Mouse (Mus musculus) hindbrain, embryonic 15.5 days (tissue): ENCODE measurements around the gene Ttc28. TPM values are rescaled to one million over a fixed set of nuclear protein-coding genes. Genes with fewer than 3 reads are reported as not detected.
A peak's percentile ranks its signal among the peaks of the same experiment; 100 is the strongest.

Source experiments
- ATAC-seq: fragments of 200-750 bp; cut with Nextera tagmentation; 2 replicates; pipeline ENCODE4 v1.8.0; 2017; ENCODE audit warnings: low read depth, moderate number of reproducible peaks, moderate TSS enrichment; ENCODE audit not compliant: low FRiP score
- H3K27ac ChIP-seq: fragments of 300-500 bp; sonication (generic); replicated peaks from 2 replicates; pipeline ENCODE4 v1.5.1; 2015; ENCODE audit warnings: mild to moderate bottlenecking, inconsistent platforms
- H3K27me3 ChIP-seq: fragments of 300-500 bp; sonication (generic); 2 replicates; pipeline ENCODE4 v1.6.1; 2015; ENCODE audit warnings: control low read depth, inconsistent platforms
- H3K36me3 ChIP-seq: fragments of 300-500 bp; sonication (generic); 2 replicates; pipeline ENCODE4 v1.6.1; 2015; ENCODE audit warnings: control low read depth, inconsistent platforms
- H3K4me1 ChIP-seq: fragments of 300-500 bp; sonication (generic); replicated peaks from 2 replicates; pipeline ENCODE4 v1.6.1; 2015; ENCODE audit warnings: control low read depth, inconsistent platforms
- H3K4me2 ChIP-seq: fragments of 300-500 bp; sonication (generic); 2 replicates; pipeline ENCODE4 v1.6.1; 2015; ENCODE audit warnings: moderate library complexity, mild to moderate bottlenecking, inconsistent platforms
- H3K4me3 ChIP-seq: fragments of 300-500 bp; sonication (generic); 2 replicates; pipeline ENCODE4 v1.5.1; 2015; ENCODE audit warnings: mild to moderate bottlenecking, inconsistent platforms
- H3K9ac ChIP-seq: fragments of 300-500 bp; sonication (generic); 2 replicates; pipeline ENCODE4 v1.6.1; 2015; ENCODE audit warnings: inconsistent platforms
- H3K9me3 ChIP-seq: fragments of 300-500 bp; sonication (generic); 2 replicates; pipeline ENCODE4 v1.6.1; 2016; ENCODE audit warnings: control low read depth, inconsistent platforms
- WGBS: fragments of 180-500 bp; shearing (Covaris S2); methylation state at CpG from one replicate; pipeline ENCODE4 v1.1.7; 2015; 5-methylcytosine and 5-hydroxymethylcytosine counted together
- polyA plus RNA-seq: library from polyadenylated mRNA; unstranded; fragments of >200 nt; fragmentation: Nextera tagmentation; extraction: Ambion mirVana; gene quantifications from 2 replicates; pipeline ENCODE4 v1.2.1, GENCODE M21; 2015

Gene Ttc28
- polyA plus RNA-seq, 1 experiment from 2014 or later, result 20.5 TPM

- H3K36me3 ChIP-seq, result no peaks in the 10 kb centered on the region
- no peak overlapping the region for H3K4me2 ChIP-seq
- ATAC-seq, result no peak
- H3K4me3 ChIP-seq, result no peak overlapping the region
- no peaks in the 10 kb centered on the region for H3K27me3 ChIP-seq
- H3K27ac ChIP-seq, result no peak overlapping the region
- no peak overlapping the region for H3K9ac ChIP-seq
- WGBS, result 79% methylated on average over 1 of the region's 1 CpGs
- no peaks in the 10 kb centered on the region for H3K4me1 ChIP-seq
- no peaks in the 10 kb centered on the region for H3K9me3 ChIP-seq
Observed at GRCm38 (mm10) chr5:110968566-110968965, 89.0 kb downstream of the Ttc28 start.

DNA sequence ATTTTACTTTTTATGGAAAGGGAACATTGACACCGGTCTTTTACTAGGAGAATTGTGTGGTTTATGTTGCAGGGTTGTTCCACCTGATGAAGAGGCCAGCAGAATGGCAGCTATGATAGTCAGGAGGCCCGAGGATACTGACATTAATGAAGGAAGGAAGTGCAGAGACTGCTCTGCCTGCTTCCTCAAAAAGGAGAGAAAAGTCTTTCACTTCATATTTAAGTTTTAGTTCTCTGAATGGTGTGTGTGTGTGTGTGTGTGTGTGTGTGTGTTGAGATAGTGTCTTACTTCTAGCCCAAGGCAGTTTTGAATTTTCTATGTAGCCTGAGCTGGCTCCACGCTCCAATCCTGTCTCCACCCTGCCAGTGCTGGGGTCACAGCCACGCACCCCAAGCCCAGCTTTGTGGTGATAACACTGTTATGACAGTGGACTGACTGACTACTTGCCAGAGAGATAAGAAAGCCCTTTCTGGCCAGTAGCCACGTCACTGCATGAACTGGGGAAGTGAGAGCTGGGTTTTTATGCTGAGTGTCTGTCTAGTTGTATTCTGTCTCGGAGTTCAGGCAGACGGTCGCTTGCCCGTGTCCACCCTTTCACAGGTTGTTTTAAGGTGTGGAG lies 90.7 kb downstream of the Ttc28 start:
- H3K27me3 ChIP-seq, result no peaks in the 10 kb centered on the region

DNA sequence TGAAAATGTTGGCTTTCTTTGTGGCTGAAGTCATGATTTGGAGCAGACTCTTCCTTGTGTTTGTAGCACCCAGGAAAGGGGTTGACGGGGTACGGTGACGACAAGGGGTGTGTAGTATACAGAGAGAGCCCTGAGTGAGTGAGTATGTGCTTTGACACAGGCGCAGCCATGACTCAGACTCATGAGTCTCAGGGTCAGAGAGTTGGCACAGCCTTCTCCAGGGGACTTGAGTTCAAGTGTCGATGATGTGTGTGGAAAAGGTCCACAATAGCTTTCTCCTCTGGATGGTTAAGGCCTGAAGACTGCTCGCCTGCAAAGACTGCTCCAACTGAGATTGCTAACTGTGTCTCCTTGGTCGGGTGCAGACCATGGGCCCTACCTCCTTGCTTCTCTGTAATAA lies 97.1 kb downstream of the Ttc28 start:
- Histone ChIP-seq H3K36me3 (peaks cover 5% of the 10 kb centered on the region; the same call in 1 of the 2 replicates), H3K4me1 (peaks cover 17% of the 10 kb centered on the region), H3K27me3 (no peaks in the 10 kb centered on the region), H3K27ac (no peak overlapping the region), H3K4me3 (no peak overlapping the region), H3K9ac (no peak overlapping the region), H3K4me2 (no peak overlapping the region), H3K9me3 (no peaks in the 10 kb centered on the region)
- WGBS, result 94% methylated on average over 7 of the region's 7 CpGs
- ATAC-seq, result no peak

More for the DNA sequence above, 90.7 kb downstream of the Ttc28 start:
- Histone ChIP-seq H3K4me3 (no peak overlapping the region), H3K9ac (no peak overlapping the region), H3K9me3 (no peaks in the 10 kb centered on the region), H3K4me2 (no peak overlapping the region), H3K4me1 (no peaks in the 10 kb centered on the region), H3K27ac (no peak overlapping the region), H3K36me3 (peaks cover 5% of the 10 kb centered on the region; the same call in 1 of the 2 replicates)
- WGBS, result 83% methylated on average over 9 of the region's 9 CpGs
- ATAC-seq, result no peak

GRCm38 (mm10) chr5:110977796-110978195 lies 98.2 kb downstream of the Ttc28 start:
- H3K9me3 ChIP-seq, result no peaks in the 10 kb centered on the region
- WGBS, result 85% methylated on average over 4 of the region's 4 CpGs
- H3K4me1 ChIP-seq, result peaks cover 27% of the 10 kb centered on the region
- no peak overlapping the region for H3K4me3 ChIP-seq
- no peak overlapping the region for H3K4me2 ChIP-seq
- H3K27ac ChIP-seq, result no peak overlapping the region
- peaks cover 5% of the 10 kb centered on the region; the same call in 1 of the 2 replicates for H3K36me3 ChIP-seq
- H3K27me3 ChIP-seq, result no peaks in the 10 kb centered on the region
- H3K9ac ChIP-seq, result no peak overlapping the region
- ATAC-seq, result no peak

DNA sequence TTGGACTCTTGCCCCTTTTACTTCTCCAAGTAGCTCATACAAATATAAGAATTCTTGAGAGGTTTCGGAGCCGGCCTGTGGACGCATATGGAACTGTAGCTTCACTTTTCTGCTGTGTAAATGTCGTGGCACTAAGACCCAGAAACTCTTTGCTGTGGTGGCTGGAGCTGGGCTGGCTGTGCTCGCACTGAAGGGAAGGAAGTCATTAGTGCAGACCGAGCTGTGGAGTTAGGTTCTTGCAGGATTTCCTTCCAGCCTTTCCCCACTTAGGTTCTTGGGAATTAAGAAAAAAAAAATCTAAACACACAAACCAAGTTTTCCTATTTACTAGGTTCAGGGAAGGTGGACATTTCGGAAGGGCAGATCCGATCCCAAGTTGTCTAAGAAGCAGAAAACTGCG lies 98.9 kb downstream of the Ttc28 start:
- 2% methylated on average over 9 of the region's 9 CpGs for WGBS
- Histone ChIP-seq H3K4me2 (peak overlapping the region; percentile 78), H3K9me3 (no peaks in the 10 kb centered on the region), H3K4me1 (peaks cover 33% of the 10 kb centered on the region), H3K9ac (peak overlapping the region; percentile 67), H3K27ac (peak overlapping the region; percentile 90), H3K4me3 (peak overlapping the region; percentile 77), H3K27me3 (no peaks in the 10 kb centered on the region), H3K36me3 (peaks cover 5% of the 10 kb centered on the region; the same call in 1 of the 2 replicates)
- peak; percentile 87 for ATAC-seq

DNA sequence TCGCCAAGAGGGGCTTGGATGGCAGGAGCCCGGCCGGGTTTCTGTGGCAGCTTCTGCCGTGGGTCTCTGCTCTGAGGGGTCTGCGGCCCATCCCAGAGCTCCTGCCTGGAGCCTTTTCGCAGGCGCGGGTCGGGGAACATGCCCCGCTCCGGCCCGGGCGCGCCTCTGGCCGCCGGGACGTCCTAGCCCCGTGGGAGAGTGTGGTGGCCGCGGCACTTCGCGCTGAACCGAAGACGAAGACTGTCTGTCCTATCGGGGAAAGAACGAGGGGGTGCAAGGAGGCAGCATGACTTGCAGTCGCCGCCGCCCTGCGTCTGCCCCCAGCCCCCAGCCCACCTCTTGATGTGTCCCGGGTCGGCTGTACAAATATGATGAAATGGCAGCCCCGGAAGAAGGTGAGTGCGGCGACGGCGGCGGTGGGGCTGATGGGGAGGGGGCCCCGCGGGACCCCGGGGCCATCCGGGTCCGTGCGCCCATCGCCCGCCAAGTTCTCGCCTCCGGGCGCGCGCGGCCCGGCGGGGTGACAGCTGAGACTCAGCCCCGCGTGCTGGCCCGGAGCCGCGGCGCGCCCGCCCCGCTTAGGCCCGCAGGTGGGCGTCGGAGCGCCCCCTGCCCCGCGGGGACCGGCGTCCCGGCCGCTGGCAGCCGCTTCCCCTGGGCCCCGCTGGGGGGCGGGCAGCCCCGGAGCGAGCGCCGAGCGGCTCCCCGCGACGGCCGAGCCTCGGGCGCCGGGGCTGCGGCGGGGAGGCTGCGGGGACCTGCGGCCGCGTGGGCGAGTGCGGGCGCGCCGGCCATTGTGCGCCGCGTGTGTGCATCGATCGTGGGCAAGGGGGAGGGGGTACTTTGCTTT lies 99.6 kb downstream of the Ttc28 start:
- Histone ChIP-seq H3K4me2 (peak overlapping the region; percentile 78), H3K4me1 (peaks cover 41% of the 10 kb centered on the region), H3K27ac (peak overlapping the region; percentile 90), H3K4me3 (peak overlapping the region; percentile 77), H3K27me3 (no peaks in the 10 kb centered on the region), H3K9me3 (no peaks in the 10 kb centered on the region), H3K36me3 (peaks cover 5% of the 10 kb centered on the region; the same call in 1 of the 2 replicates), H3K9ac (peak overlapping the region; percentile 67)
- ATAC-seq, result peak; percentile 44; the same call in 1 of the 2 replicates
- WGBS, result under 1% methylated on average over 91 of the region's 104 CpGs

DNA sequence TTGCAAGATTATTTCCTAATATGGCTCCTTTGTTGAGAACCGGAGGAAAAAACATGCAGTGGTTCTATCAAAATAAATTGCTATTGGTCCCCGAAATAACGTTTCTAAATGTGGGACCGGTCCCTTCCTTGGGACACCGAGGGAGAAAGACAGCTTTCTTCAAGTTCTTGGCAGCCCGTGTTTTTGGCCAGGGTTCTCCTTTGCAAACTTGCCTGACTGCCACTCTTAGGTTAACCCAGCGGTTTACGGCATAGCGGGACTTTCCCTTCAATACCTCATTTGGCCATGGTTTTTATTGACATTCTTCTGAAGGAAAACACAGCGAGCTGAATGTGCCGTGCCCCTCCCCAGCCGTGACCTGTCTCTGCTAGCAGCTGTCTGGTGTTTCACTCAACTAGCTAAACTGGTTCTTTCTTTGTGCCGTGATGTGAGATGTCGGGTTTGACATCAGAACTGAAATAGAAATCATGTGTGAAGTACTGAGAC lies 100.3 kb downstream of the Ttc28 start:
- peak overlapping the region; percentile 90 for H3K27ac ChIP-seq
- peak overlapping the region; percentile 78 for H3K4me2 ChIP-seq
- no peaks in the 10 kb centered on the region for H3K36me3 ChIP-seq
- H3K27me3 ChIP-seq, result no peaks in the 10 kb centered on the region
- ATAC-seq, result no peak
- H3K4me3 ChIP-seq, result peak overlapping the region; percentile 77
- peak overlapping the region; percentile 67 for H3K9ac ChIP-seq
- WGBS, result under 1% methylated on average over 14 of the region's 14 CpGs
- no peaks in the 10 kb centered on the region for H3K9me3 ChIP-seq
- peaks cover 45% of the 10 kb centered on the region for H3K4me1 ChIP-seq

GRCm38 (mm10) chr5:110980576-110980975 lies 101.0 kb downstream of the Ttc28 start:
- Histone ChIP-seq H3K4me1 (peaks cover 45% of the 10 kb centered on the region), H3K4me2 (peak overlapping the region; percentile 78), H3K36me3 (no peaks in the 10 kb centered on the region), H3K27ac (peak overlapping the region; percentile 90), H3K9me3 (no peaks in the 10 kb centered on the region), H3K27me3 (no peaks in the 10 kb centered on the region), H3K9ac (peak overlapping the region; percentile 67), H3K4me3 (peak overlapping the region; percentile 77)
- ATAC-seq, result no peak
- 28% methylated on average over 5 of the region's 5 CpGs for whole genome bisulfite sequencing

- Histone ChIP-seq H3K27ac (0 out of 2 replicates have a peak overlapping the region, but pooled peaks have one; percentile 22), H3K27me3 (no peaks in the 10 kb centered on the region), H3K4me3 (peak overlapping the region; percentile 77), H3K4me1 (peaks cover 45% of the 10 kb centered on the region), H3K9ac (0 out of 2 replicates have a peak overlapping the region, but pooled peaks have one; percentile 67), H3K36me3 (no peaks in the 10 kb centered on the region), H3K4me2 (peak overlapping the region; percentile 78), H3K9me3 (no peaks in the 10 kb centered on the region)
- no peak for ATAC-seq
- 52% methylated on average over 3 of the region's 3 CpGs for WGBS
Observed at GRCm38 (mm10) chr5:110982436-110982835, 102.8 kb downstream of the Ttc28 start.

DNA sequence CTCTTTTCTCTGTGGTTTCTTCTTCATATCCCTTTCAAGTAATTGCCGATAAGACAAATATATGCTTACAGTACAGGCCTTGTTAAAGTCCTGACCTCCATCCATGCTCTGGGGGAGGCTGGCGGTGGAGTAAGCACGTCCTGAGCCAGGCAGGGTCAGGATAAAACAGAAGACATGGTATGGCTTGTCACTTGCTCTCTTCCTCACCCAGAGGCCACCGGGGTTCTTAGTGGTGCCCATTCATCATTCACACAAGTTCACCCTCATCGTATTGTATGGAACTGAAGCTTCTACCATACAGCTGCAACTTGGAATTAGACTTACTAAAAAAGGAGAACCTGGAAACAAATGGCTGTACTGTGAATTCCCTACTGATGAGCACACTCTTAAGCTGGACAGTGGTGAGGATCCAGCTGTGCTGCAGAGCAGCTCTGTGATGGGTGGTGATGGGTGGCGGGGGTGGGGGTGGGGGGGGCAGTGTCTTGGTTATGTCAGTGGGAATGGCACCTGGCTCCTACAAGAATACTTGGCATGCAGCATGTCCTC lies 104.6 kb downstream of the Ttc28 start:
- Histone ChIP-seq H3K9ac (no peak overlapping the region), H3K4me1 (peaks cover 42% of the 10 kb centered on the region), H3K4me3 (no peak overlapping the region), H3K27ac (no peak overlapping the region), H3K9me3 (no peaks in the 10 kb centered on the region), H3K4me2 (no peak overlapping the region), H3K36me3 (no peaks in the 10 kb centered on the region), H3K27me3 (no peaks in the 10 kb centered on the region)
- no peak for ATAC-seq
- 78% methylated on average over 6 of the region's 6 CpGs for WGBS

DNA sequence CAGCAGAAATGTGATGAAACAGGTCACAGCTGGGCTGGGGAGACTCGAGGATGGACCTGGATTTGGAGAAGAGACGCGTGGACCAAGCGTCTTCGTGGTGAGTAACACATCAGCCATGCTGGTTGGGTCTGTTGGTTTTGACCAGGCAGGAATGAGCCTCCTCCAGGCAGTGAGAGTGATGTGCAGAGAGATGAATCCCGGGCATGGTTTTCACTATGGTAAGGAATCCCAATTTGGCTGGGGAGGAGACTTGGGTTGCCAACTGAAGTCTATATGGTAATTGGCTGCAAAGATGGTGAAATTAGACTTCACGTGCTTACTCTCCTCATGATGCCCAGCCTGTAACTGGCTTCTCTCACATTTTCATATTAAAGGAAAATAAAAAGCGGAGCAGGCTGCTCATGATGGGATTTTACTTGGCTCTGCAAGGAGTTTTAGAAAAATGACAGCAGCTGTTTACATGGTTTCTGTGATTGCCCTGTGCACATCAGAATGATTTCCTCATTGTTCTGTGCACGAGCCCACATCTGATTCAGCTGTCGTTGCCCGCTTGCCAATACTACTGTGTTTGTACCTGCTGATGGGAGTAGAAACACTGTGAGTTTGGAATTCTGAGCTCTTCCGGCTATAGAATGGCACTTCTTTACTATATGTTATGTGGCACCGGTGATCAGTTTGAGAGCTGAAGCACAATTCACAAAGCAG lies 117.4 kb downstream of the Ttc28 start:
- no peak overlapping the region for H3K9ac ChIP-seq
- peak; percentile 65; the same call in 1 of the 2 replicates for ATAC-seq
- H3K9me3 ChIP-seq, result no peaks in the 10 kb centered on the region
- H3K27ac ChIP-seq, result peak overlapping the region; percentile 68
- H3K27me3 ChIP-seq, result no peaks in the 10 kb centered on the region
- H3K4me2 ChIP-seq, result peak overlapping the region; percentile 20; the same call in 1 of the 2 replicates
- H3K4me3 ChIP-seq, result no peak overlapping the region
- peaks cover 32% of the 10 kb centered on the region for H3K4me1 ChIP-seq
- no peaks in the 10 kb centered on the region for H3K36me3 ChIP-seq
- 52% methylated on average over 13 of the region's 13 CpGs for WGBS
